Comparison of ENCODE assay signal across 16 mouse cellular contexts in the genomic region with DNA sequence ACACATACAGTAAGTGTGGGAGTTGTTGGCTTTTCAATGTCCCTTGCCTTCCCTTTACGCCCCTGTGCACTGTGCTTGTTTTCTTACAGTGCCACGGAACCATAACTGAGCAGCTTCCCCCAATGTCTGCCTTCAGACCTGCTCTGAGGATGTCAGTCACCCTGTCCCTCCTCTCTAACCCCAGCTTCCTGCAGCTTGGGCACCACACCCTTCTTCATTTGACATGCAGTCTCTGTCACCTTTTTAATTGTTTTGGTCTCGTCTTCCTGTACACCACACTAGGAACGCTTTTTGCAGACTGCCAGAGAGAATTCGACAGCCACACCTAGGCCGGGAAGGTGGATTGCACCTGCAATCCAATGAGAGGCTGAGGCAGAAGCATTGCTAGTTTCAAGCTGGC. TPM values are rescaled to one million over a fixed set of nuclear protein-coding genes. Genes with fewer than 3 reads are reported as not detected.
DNase-seq lines count a peak whose midpoint lies in the region; ATAC-seq lines count a peak whose summit lies in the region.
"Had no signal": no experiment of that assay in that cellular context is flagged by ENCODE, and none has a peak within 500 bp of the region (broad histone marks: within the 10 kb centered on the region; RNA-seq: fewer than 3 reads in every experiment).

No protein-coding gene starts in this region.

- ATAC-seq in granulocyte monocyte progenitor cell, adult 5-6 weeks (replicated peaks; ENCODE audit: poor library complexity, severe bottlenecking): no peak
- ATAC-seq: forebrain, embryonic 13.5 days; hindbrain, postnatal 0 days had no signal

- DNase-seq in spleen, adult 18-20 months: peak; percentile 43 to 46
- no peak for DNase-seq in spleen, adult 12 weeks (ENCODE audit: low spot score)
- peak; percentile 31 for DNase-seq in ZHBTc4 (ENCODE audit: low read depth, low spot score)
- peak; percentile 41 to 44 for DNase-seq in natural killer cell, adult 2 months (ENCODE audit: low spot score in 2 of 2)
- DNase-seq in thymus, postnatal 36 days: peak; percentile 39 to 55
- DNase-seq in cerebellum, adult 9-10 months: no peak
- DNase-seq in cerebellum, postnatal 25 days: no peak
- DNase-seq: cerebellum, postnatal 36 days; heart, postnatal 4 days; kidney, adult 9 months; kidney, postnatal 36 days; lung, postnatal 10 days; retina, postnatal 1 day had no signal

RNA-seq across cellular contexts. Expression of a gene that starts 13.0 kb away (rescaled TPM):
- 22.4 and 23.1 TPM in 2 replicates for total RNA-seq in granulocyte monocyte progenitor cell, adult 5-6 weeks (2014; fragmentation: Nextera tagmentation)
- 20.9 and 25.7 TPM in 2 replicates for total RNA-seq in granulocyte monocyte progenitor cell, adult 5-6 weeks (2017)

Comparison
In these comparisons a context has a peak if more than half of its experiments do, and no peak if none do; other contexts are left out.
1. DNase-seq: peak in spleen, adult 18-20 months (2 of 2), ZHBTc4 (single experiment), natural killer cell, adult 2 months (2 of 2) and thymus, postnatal 36 days (2 of 2); none in spleen, adult 12 weeks (single experiment), cerebellum, adult 9-10 months (single experiment) and cerebellum, postnatal 25 days (0 of 2).